ENCODE assay signal across 13 mouse cellular contexts in genomic region chr9:4209987-4210476, GRCm38 (mm10).
DNase-seq lines count a peak whose midpoint lies in the region; ATAC-seq and TF ChIP-seq lines count a peak whose summit lies in the region.
"Had no signal": no experiment of that assay in that cellular context is flagged by ENCODE, and none has a peak within 500 bp of the region (broad histone marks: within the 10 kb centered on the region; RNA-seq: fewer than 3 reads in every experiment).

No protein-coding gene starts in this region.

- 0 out of 2 replicates have a peak, but pooled peaks have one; percentile 51 for ATAC-seq in forebrain, embryonic 11.5 days (replicated peaks; ENCODE audit: low FRiP score)
- ATAC-seq in forebrain, embryonic 15.5 days (replicated peaks) = no peak
- ATAC-seq in megakaryocyte, adult 5-6 weeks (ENCODE audit: poor library complexity, severe bottlenecking) = no peak
- no peak for ATAC-seq in monocyte, adult 5-6 weeks (replicated peaks; ENCODE audit: insufficient number of reproducible peaks, low FRiP score, low TSS enrichment, poor library complexity, severe bottlenecking)
- ATAC-seq: inflammation-experienced regulatory T-cells, adult 6 months; lung, postnatal 0 days had no signal

- peak; percentile 67 for TF ChIP-seq RAD21 in CH12.LX (IDR thresholded peaks at IDR 0.05; ENCODE audit: low read depth, low read length)

- no peaks in the 10 kb centered on the region for H3K79me2 ChIP-seq in CH12.LX (replicated peaks; ENCODE audit: control insufficient read depth, extremely low read depth, insufficient read depth, poor library complexity, severe bottlenecking)

- H3K27me3 ChIP-seq in forebrain, embryonic 11.5 days (ENCODE audit: control insufficient read depth, insufficient read depth, low read length) = no peaks in the 10 kb centered on the region
- no peaks in the 10 kb centered on the region for H3K27me3 ChIP-seq in forebrain, embryonic 15.5 days
- H3K27me3 ChIP-seq in CH12.LX (replicated peaks) = no peaks in the 10 kb centered on the region
- H3K27me3 ChIP-seq: embryonic facial prominence, embryonic 15.5 days; limb, embryonic 12.5 days had no signal

- WGBS in forebrain, embryonic 11.5 days = 93% methylated on average over 4 of the region's 4 CpGs
- WGBS in forebrain, embryonic 15.5 days = 92% methylated on average over 4 of the region's 4 CpGs

- no peak overlapping the region for H3K4me2 ChIP-seq in forebrain, embryonic 11.5 days (ENCODE audit: low read depth, low read length, severe bottlenecking)
- H3K4me2 ChIP-seq in forebrain, embryonic 15.5 days (replicated peaks) = no peak overlapping the region
- no peak overlapping the region; the same call in 1 of the 2 replicates for H3K4me2 ChIP-seq in CH12.LX (ENCODE audit: insufficient read depth, low read depth, poor library complexity, severe bottlenecking)
- H3K4me2 ChIP-seq: embryonic facial prominence, embryonic 15.5 days; limb, embryonic 12.5 days had no signal

- TF ChIP-seq POLR2A in CH12.LX (IDR thresholded peaks at IDR 0.05; ENCODE audit: low read depth, low read length) = no peak

- no peak overlapping the region for H3K9ac ChIP-seq in forebrain, embryonic 11.5 days (ENCODE audit: low read length)
- H3K9ac ChIP-seq in forebrain, embryonic 15.5 days (replicated peaks) = no peak overlapping the region
- no peak overlapping the region for H3K9ac ChIP-seq in CH12.LX (ENCODE audit: insufficient read depth, low read depth)
- H3K9ac ChIP-seq: embryonic facial prominence, embryonic 15.5 days; limb, embryonic 12.5 days had no signal

- H3K9me3 ChIP-seq in forebrain, embryonic 11.5 days (ENCODE audit: control insufficient read depth, low read length) = no peaks in the 10 kb centered on the region
- H3K9me3 ChIP-seq in forebrain, embryonic 15.5 days = no peaks in the 10 kb centered on the region
- H3K9me3 ChIP-seq in CH12.LX (replicated peaks; ENCODE audit: low read length) = no peaks in the 10 kb centered on the region
- H3K9me3 ChIP-seq: embryonic facial prominence, embryonic 15.5 days had no signal

- dilution Hi-C loops in CH12.LX (cut with MboI; ENCODE audit: extremely low pct_ligation_motif_present, extremely low pct_unique_long_range_greater_than_20kb, low sequenced_read_pairs) = no loop called here

- no peak for DNase-seq in forebrain, embryonic 11.5 days (ENCODE audit: low spot score)
- DNase-seq in left cerebral cortex, adult 2 months (ENCODE audit: extremely low spot score in 1 of 2, low spot score in 2 of 2) = no peak
- DNase-seq in left cerebral cortex, adult 18-20 months (ENCODE audit: low spot score in 2 of 2) = no peak
- peak; percentile 46 for DNase-seq in CH12.LX (ENCODE audit: extremely low read depth)
- peak; percentile 46 for DNase-seq in embryo, embryonic 11 days
- DNase-seq: thymus, postnatal 25 days had no signal

- TF ChIP-seq CTCF in left cerebral cortex, adult 2 months (IDR thresholded peaks at IDR 0.05) = peak; percentile 49
- TF ChIP-seq CTCF in CH12.LX (conservative IDR thresholded peaks at IDR 0.05 in 1 of 2, IDR thresholded peaks at IDR 0.05 in 1 of 2; ENCODE audit: low read depth in 2 of 2, low read length in 2 of 2) = peak in 1 of 2 experiments; percentile 64; a peak in 3 of 4 replicates

- no peaks in the 10 kb centered on the region for H3K36me3 ChIP-seq in forebrain, embryonic 11.5 days (ENCODE audit: control insufficient read depth, insufficient read depth, low read length)
- H3K36me3 ChIP-seq in forebrain, embryonic 15.5 days = no peaks in the 10 kb centered on the region
- H3K36me3 ChIP-seq in CH12.LX (replicated peaks in 1 of 2; ENCODE audit: control insufficient read depth in 1 of 2, insufficient read depth in 1 of 2, low read length in 1 of 2) = no peaks in the 10 kb centered on the region
- H3K36me3 ChIP-seq: embryonic facial prominence, embryonic 15.5 days; limb, embryonic 12.5 days had no signal

- TF ChIP-seq EP300 in CH12.LX (IDR thresholded peaks at IDR 0.05; ENCODE audit: low read length) = no peak

- H3K27ac ChIP-seq in forebrain, embryonic 11.5 days (ENCODE audit: low read depth, low read length) = no peak overlapping the region
- no peak overlapping the region for H3K27ac ChIP-seq in forebrain, embryonic 15.5 days (replicated peaks)
- H3K27ac ChIP-seq in left cerebral cortex, adult 2 months = no peak overlapping the region
- no peak overlapping the region for H3K27ac ChIP-seq in CH12.LX (ENCODE audit: insufficient read depth, low read depth)
- H3K27ac ChIP-seq: embryonic facial prominence, embryonic 15.5 days; limb, embryonic 12.5 days had no signal

- intact Hi-C loops in left cerebral cortex, adult 2 months (cut with DNase I) = loop anchor here (5.0 kb wide), 2 partner anchors 678 to 693 kb away; partner anchors contain the start of gene Gucy1a2

- H3K4me3 ChIP-seq in forebrain, embryonic 11.5 days (ENCODE audit: low read depth, low read length) = no peak overlapping the region
- H3K4me3 ChIP-seq in forebrain, embryonic 15.5 days = no peak overlapping the region
- no peak overlapping the region for H3K4me3 ChIP-seq in left cerebral cortex, adult 2 months
- no peak overlapping the region for H3K4me3 ChIP-seq in CH12.LX (replicated peaks in 1 of 3; ENCODE audit: low read depth in 2 of 3, low read length in 2 of 3, poor library complexity in 1 of 3)
- H3K4me3 ChIP-seq: embryonic facial prominence, embryonic 15.5 days; limb, embryonic 12.5 days had no signal

- in situ Hi-C loops in CH12.LX (cut with MboI; ENCODE audit: low pct_ligation_motif_present, low pct_unique_long_range_greater_than_20kb, low sequenced_read_pairs) = loop anchor here (25.0 kb wide), 1 partner anchor 698 kb away; no protein-coding TSS in a partner anchor

- no peaks in the 10 kb centered on the region for H3K4me1 ChIP-seq in forebrain, embryonic 11.5 days (replicated peaks; ENCODE audit: control insufficient read depth, insufficient read depth, low read length)
- no peaks in the 10 kb centered on the region for H3K4me1 ChIP-seq in forebrain, embryonic 15.5 days
- H3K4me1 ChIP-seq in CH12.LX (ENCODE audit: control insufficient read depth in 1 of 2, insufficient read depth in 2 of 2) = no peaks in the 10 kb centered on the region
- H3K4me1 ChIP-seq: embryonic facial prominence, embryonic 15.5 days; limb, embryonic 12.5 days had no signal

TF ChIP-seq in CH12.LX, 34 proteins besides CTCF, POLR2A, EP300 and RAD21:
- TF ChIP-seq MEF2A (IDR thresholded peaks at IDR 0.05; ENCODE audit: borderline replicate concordance, low read depth, low read length) (no peak), SMC3 (IDR thresholded peaks at IDR 0.05; ENCODE audit: low read depth, low read length) (peak; percentile 42), ZC3H11A (IDR thresholded peaks at IDR 0.05; ENCODE audit: low read depth, low read length) (0 out of 2 replicates have a peak, but pooled peaks have one; percentile 1), USF2 (conservative IDR thresholded peaks at IDR 0.05; ENCODE audit: low read depth, low read length) (no peak), KAT2A (IDR thresholded peaks at IDR 0.05; ENCODE audit: insufficient replicate concordance, low read length) (no peak), GABPA (IDR thresholded peaks at IDR 0.05; ENCODE audit: insufficient replicate concordance, low read depth, low read length) (no peak), NELFE (IDR thresholded peaks at IDR 0.05; ENCODE audit: low read depth, low read length) (no peak), HCFC1 (IDR thresholded peaks at IDR 0.05; ENCODE audit: low read depth, low read length) (no peak), JUND (conservative IDR thresholded peaks at IDR 0.05; ENCODE audit: low read depth, low read length) (no peak), MAZ (IDR thresholded peaks at IDR 0.05; ENCODE audit: low read depth, low read length) (no peak), ZNF384 (IDR thresholded peaks at IDR 0.05; ENCODE audit: low read depth, low read length) (no peak), TCF12 (IDR thresholded peaks at IDR 0.05; ENCODE audit: low read depth, low read length) (no peak), MYC (IDR thresholded peaks at IDR 0.05; ENCODE audit: low read depth, low read length) (no peak), MAFK (IDR thresholded peaks at IDR 0.05; ENCODE audit: insufficient replicate concordance, low read length) (no peak), POLR2AphosphoS2 (IDR thresholded peaks at IDR 0.05; ENCODE audit: low read depth, low read length) (no peak), ELF1 (IDR thresholded peaks at IDR 0.05; ENCODE audit: low read depth, low read length) (no peak), TBP (conservative IDR thresholded peaks at IDR 0.05; ENCODE audit: low read depth, low read length) (no peak)

Comparison
In these comparisons a context has a peak if more than half of its experiments do, and no peak if none do; other contexts are left out.
1. DNase-seq: peak in CH12.LX (single experiment) and embryo, embryonic 11 days (single experiment); none in forebrain, embryonic 11.5 days (single experiment), left cerebral cortex, adult 2 months (0 of 2) and left cerebral cortex, adult 18-20 months (0 of 2).